Mouse (Mus musculus) spleen, postnatal 4 days (tissue): ENCODE results near the gene Fap.

Source experiments
- DNase-seq, 2 experiments: peaks; one replicate each; pipeline ENCODE4 v3.0.0; 2022; ENCODE audit warnings: low spot score in 2 of 2

The Fap gene

GRCm38 (mm10) chr2:62531065-62531464, 42.8 kb downstream of the Fap start:
- no peak for DNase-seq

GRCm38 (mm10) chr2:62526399-62526798, 47.5 kb downstream of the Fap start:
- no peak for DNase-seq

- no peak for DNase-seq
Observed at GRCm38 (mm10) chr2:62517790-62518189, 56.1 kb downstream of the Fap start.

- no peak for DNase-seq
Observed at GRCm38 (mm10) chr2:62514477-62514876, 59.4 kb downstream of the Fap start.

GRCm38 (mm10) chr2:62513477-62513876, 60.4 kb downstream of the Fap start:
- no peak for DNase-seq

GRCm38 (mm10) chr2:62507130-62507529, 66.7 kb downstream of the Fap start:
- no peak for DNase-seq

- DNase-seq, result no peak
Observed at GRCm38 (mm10) chr2:62506441-62506840, 67.4 kb downstream of the Fap start.

- DNase-seq, result no peak
Observed at GRCm38 (mm10) chr2:62504269-62504796, 69.5 kb downstream of the Fap start.

- no peak for DNase-seq
Observed at GRCm38 (mm10) chr2:62503326-62503725, 70.5 kb downstream of the Fap start.

GRCm38 (mm10) chr2:62502516-62502915, 71.4 kb downstream of the Fap start:
- no peak for DNase-seq

GRCm38 (mm10) chr2:62498821-62499220, 75.1 kb downstream of the Fap start:
- DNase-seq, result no peak

- no peak for DNase-seq
Observed at GRCm38 (mm10) chr2:62498086-62498485, 75.8 kb downstream of the Fap start.

GRCm38 (mm10) chr2:62497333-62498002, 76.4 kb downstream of the Fap start:
- DNase-seq, result no peak

- DNase-seq, result no peak
Observed at GRCm38 (mm10) chr2:62495407-62495806, 78.5 kb downstream of the Fap start.

GRCm38 (mm10) chr2:62489832-62490231, 84.0 kb downstream of the Fap start:
- no peak for DNase-seq

GRCm38 (mm10) chr2:62484906-62485305, 89.0 kb downstream of the Fap start:
- no peak for DNase-seq

GRCm38 (mm10) chr2:62483550-62483949, 90.3 kb downstream of the Fap start, which contains the start of gene Gcg:
TSS of gene Gcg (minus strand) at chr2:62483650.
- no peak for DNase-seq

- no peak for DNase-seq
Observed at GRCm38 (mm10) chr2:62480285-62481198, 93.3 kb downstream of the Fap start.

GRCm38 (mm10) chr2:62469551-62469950, 104.3 kb downstream of the Fap start:
- DNase-seq, result no peak

- no peak for DNase-seq
Observed at GRCm38 (mm10) chr2:62463287-62463686, 110.6 kb downstream of the Fap start.

GRCm38 (mm10) chr2:62462174-62462573, 111.7 kb downstream of the Fap start:
- no peak for DNase-seq

- DNase-seq, result no peak
Observed at GRCm38 (mm10) chr2:62460815-62461450, 112.9 kb downstream of the Fap start.
